Mouse (Mus musculus): ENCODE data around the gene Ptgir. TPM values are rescaled to one million over a fixed set of nuclear protein-coding genes. Genes with fewer than 3 reads are reported as not detected.
A peak's percentile ranks its signal among the peaks of the same experiment; 100 is the strongest.

Ptgir gene
- total RNA-seq (2021), result under 1 TPM; 0.14 to 0.16 TPM

- DNase-seq (ENCODE audit: low spot score in 2 of 2), result no peak
- intact Hi-C loops (cut with DNase I), result no loop called here
Measured at GRCm38 (mm10) chr7:16906281-16906680, at the start of gene Ptgir. Gene Ptgir (plus strand): TSS chr7:16906490.

- no peak for DNase-seq (ENCODE audit: low spot score in 2 of 2)
- intact Hi-C loops (cut with DNase I), result no loop called here
Measured at GRCm38 (mm10) chr7:16858336-16858735, 48.0 kb upstream of the Ptgir start.

DNA sequence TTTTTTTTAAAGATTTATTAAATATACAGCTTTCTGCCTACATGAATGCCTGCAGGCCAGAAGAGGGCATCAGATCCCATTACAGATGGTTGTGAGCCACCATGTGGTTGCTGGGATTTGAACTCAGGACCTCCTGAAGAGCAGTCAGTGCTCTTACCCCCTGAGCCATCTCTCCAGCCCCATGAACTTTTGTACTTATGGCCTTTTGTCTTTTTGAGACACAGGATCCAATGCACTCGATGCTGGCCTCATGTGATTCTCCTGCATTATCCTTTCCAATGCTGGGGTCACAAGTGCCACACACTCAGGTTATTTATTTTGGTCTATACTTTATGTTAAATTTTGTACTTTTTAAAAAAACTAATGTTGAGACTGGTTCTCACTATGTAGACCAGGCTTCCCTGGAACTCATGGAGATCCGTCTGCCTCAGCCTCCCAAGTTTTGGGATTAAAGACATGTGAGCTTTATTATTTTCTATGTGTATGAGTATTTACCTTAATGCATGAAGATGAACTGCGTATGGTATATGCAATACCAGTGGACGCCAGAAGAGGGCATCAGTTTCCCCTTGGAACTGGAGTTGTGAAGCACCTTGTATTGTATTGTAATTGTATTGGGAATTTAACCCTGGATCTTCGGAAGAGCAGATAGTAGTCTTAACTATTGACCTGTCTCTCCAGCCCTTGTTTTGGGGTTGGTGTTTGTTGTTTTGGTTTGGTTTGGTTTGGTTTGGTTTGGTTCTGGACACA is 46.2 kb upstream of the Ptgir start:
- intact Hi-C loops (cut with DNase I), result no loop called here
- DNase-seq (ENCODE audit: low spot score in 2 of 2), result peak in 1 of 2 experiments; percentile 77

GRCm38 (mm10) chr7:16867488-16867887 is 38.8 kb upstream of the Ptgir start:
- intact Hi-C loops (cut with DNase I), result no loop called here
- no peak for DNase-seq (ENCODE audit: low spot score in 2 of 2)

DNA sequence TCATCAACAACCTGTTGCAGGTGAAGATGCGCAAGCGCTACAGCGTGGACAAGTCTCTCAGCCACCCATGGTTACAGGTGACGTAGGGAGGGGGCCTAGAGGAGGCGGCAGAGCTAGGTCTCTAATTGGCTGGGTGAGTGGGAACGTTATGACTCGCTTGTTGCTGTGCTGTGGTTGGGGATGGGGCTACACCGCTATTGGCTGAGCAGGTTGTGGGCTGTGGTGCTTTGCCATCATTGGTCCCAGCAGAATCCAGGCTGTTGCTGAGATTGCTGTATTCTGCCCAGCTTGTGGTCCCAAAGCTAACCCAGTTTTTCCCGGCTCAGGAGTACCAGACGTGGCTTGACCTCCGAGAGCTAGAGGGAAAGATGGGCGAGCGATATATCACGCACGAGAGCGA is 36.8 kb upstream of the Ptgir start:
- DNase-seq (ENCODE audit: low spot score in 2 of 2), result peak; percentile 92 to 99
- intact Hi-C loops (cut with DNase I), result no loop called here

- no peak for DNase-seq (ENCODE audit: low spot score in 2 of 2)
- intact Hi-C loops (cut with DNase I), result loop anchor here (5.0 kb wide), 1 partner anchor 41 kb away; no protein-coding TSS in a partner anchor
Measured at GRCm38 (mm10) chr7:16871600-16871999, 34.7 kb upstream of the Ptgir start.

DNA sequence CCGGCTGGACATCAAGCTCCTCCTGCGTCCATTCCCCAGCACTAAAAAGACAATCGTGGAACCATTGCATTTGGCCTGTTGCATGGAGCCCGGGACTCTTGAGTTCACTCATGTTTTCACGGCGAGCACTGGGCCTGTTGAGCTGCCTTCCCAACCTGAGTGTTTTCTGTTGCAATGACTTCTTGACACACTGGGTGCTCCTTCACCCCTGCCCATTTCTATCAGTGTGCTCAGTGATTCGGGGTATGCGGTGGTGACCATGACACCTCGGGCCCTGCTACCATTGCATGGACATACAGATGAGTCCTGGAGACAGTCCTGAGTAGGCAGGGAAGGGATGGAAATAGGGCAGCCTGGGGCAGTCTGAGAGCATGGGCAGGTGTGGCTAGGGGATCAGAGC is 33.8 kb upstream of the Ptgir start:
- intact Hi-C loops (cut with DNase I), result loop anchor here (5.0 kb wide), 1 partner anchor 40 kb away; no protein-coding TSS in a partner anchor
- no peak for DNase-seq (ENCODE audit: low spot score in 2 of 2)

- intact Hi-C loops (cut with DNase I), result loop anchor here (5.0 kb wide), 1 partner anchor 39 kb away; no protein-coding TSS in a partner anchor
- DNase-seq (ENCODE audit: low spot score in 2 of 2), result no peak
Measured at GRCm38 (mm10) chr7:16873392-16873791, 32.9 kb upstream of the Ptgir start.

- peak; percentile 73 to 83 for DNase-seq (ENCODE audit: low spot score in 2 of 2)
- intact Hi-C loops (cut with DNase I), result loop anchor here (5.0 kb wide), 1 partner anchor 38 kb away; no protein-coding TSS in a partner anchor
Measured at GRCm38 (mm10) chr7:16874190-16874589, 32.1 kb upstream of the Ptgir start.

DNA sequence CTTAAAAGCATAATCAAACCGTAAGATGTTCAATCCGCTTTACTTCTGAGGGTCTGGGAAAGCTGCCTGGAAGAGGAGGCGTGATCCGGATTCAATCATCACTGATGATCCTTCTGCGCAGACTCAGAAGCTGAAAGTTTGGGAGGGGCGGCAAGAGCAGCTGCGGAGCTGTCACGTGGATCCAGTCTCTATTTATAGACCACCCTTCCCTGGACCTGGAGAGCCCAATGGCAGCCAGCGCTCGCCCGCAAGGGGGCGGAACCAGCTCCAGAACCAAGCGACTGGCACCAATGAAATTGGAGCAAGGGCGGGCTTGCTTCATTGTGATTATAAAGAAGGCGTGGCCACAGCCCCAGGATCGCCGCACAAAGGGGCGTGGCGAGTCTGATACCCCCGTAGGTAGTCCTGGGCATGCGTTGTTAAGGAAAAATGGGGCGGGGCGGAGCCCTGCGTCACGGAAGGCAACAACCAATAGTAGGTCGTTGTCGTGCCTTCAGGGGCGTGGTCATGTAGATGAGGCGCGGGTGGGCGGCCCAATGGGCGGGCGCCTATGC is 31.5 kb upstream of the Ptgir start:
- intact Hi-C loops (cut with DNase I), result loop anchor here (5.0 kb wide), 1 partner anchor 37 kb away; no protein-coding TSS in a partner anchor
- DNase-seq (ENCODE audit: low spot score in 2 of 2), result peak; percentile 100

DNA sequence AGATGAGACGGTGACA is 31.2 kb upstream of the Ptgir start, which contains the start of gene Dact3:
Gene Dact3, plus strand, starts transcription at position 8 of the 16 bp plus-strand sequence.
- intact Hi-C loops (cut with DNase I), result no loop called here
- DNase-seq (ENCODE audit: low spot score in 2 of 2), result no peak

GRCm38 (mm10) chr7:16875326-16875725 is 31.0 kb upstream of the Ptgir start:
- DNase-seq (ENCODE audit: low spot score in 2 of 2), result no peak
- intact Hi-C loops (cut with DNase I), result no loop called here

GRCm38 (mm10) chr7:16876006-16876405 is 30.3 kb upstream of the Ptgir start:
- DNase-seq (ENCODE audit: low spot score in 2 of 2), result no peak
- intact Hi-C loops (cut with DNase I), result loop anchor here (1.0 kb wide), 1 partner anchor 15 kb away; the partner anchor contains the start of gene Gng8

- DNase-seq (ENCODE audit: low spot score in 2 of 2), result no peak
- intact Hi-C loops (cut with DNase I), result loop anchor here (1.0 kb wide), 1 partner anchor 15 kb away; the partner anchor contains the start of gene Gng8
Measured at GRCm38 (mm10) chr7:16876608-16877007, 29.7 kb upstream of the Ptgir start.

GRCm38 (mm10) chr7:16877717-16878116 is 28.6 kb upstream of the Ptgir start:
- no peak for DNase-seq (ENCODE audit: low spot score in 2 of 2)
- intact Hi-C loops (cut with DNase I), result no loop called here

DNA sequence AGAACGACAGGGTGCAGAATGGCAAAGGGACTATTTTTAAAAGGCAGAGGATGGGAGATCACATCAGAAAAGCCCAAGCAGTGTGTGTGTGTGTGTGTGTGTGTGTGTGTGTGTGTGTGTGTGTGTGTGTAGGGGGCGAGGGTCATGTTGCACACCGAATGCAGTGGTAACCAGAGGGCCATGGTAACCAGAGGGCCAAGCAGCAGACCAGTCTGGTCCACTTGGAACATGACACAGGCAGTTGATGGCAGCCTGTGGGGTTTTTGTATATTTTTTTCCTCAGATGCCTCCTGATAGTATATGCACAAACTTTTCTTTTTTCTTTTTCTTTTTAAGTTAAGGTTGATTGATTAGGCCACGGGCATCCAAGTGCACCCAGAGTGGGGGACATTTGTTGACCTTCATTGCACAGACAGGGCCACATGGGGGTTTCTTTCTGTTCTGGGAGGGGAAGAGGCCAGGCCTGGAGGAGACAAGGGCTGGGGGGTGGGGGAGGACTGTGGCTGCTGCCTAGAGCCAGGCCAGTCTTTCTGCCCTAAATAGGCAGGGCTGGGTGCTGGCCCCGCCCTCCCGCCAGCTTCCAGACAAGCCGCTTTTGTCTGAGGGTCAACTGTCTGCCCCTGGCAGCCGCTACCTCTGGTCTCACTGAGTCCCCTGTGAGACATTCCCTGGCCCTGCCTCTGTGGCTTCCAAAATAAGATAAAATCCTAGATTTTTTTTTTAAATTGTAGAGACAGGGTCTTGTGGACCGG is 26.3 kb upstream of the Ptgir start:
- DNase-seq (ENCODE audit: low spot score in 2 of 2), result no peak
- intact Hi-C loops (cut with DNase I), result no loop called here

GRCm38 (mm10) chr7:16880615-16881014 is 25.7 kb upstream of the Ptgir start:
- DNase-seq (ENCODE audit: low spot score in 2 of 2), result no peak
- intact Hi-C loops (cut with DNase I), result no loop called here

DNA sequence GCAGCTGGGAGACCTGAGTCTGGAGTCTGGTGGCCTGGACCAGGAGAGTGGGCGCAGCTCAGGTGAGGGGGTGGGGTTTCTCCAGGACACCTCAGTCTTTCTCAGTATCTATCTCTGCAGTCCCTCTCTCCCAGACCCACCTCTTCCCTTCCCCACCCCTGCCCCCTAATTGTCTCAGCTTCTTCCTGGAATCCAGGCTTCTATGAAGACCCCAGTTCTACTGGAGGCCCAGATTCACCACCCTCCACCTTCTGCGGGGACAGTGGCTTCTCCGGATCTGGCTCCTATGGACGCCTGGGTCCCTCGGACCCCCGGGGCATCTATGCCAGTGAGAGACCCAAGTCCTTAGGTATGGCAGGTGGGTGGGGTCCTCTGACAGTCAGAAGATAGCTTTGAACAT is 23.1 kb upstream of the Ptgir start:
- DNase-seq (ENCODE audit: low spot score in 2 of 2), result no peak
- intact Hi-C loops (cut with DNase I), result no loop called here

- intact Hi-C loops (cut with DNase I), result no loop called here
- no peak for DNase-seq (ENCODE audit: low spot score in 2 of 2)
Measured at GRCm38 (mm10) chr7:16884334-16884733, 22.0 kb upstream of the Ptgir start.

DNA sequence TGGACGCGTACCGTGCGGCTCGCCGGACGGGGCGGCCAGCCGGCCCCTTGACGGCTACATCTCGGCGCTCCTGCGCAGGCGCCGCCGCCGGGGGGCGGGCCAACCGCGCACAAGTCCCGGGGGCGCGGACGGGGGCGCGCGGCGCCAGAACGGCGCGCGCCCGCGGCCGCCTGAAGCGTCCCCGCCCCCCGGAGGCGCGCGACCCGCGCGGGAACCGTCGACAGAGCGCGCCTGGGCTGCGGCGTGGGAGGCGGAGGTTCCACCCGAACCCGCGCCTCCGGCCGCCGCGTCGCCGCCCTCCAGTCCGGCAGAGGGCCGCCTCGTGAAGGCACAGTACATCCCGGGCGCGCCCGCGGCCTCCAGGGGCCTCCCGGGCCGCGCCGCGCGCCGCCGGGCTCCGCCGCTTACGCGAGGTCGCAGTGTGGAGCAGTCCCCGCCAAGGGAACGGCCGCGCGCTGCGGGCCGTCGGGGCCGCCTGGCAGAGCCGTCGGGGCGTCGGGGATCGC is 21.0 kb upstream of the Ptgir start:
- DNase-seq (ENCODE audit: low spot score in 2 of 2), result no peak
- intact Hi-C loops (cut with DNase I), result no loop called here

DNA sequence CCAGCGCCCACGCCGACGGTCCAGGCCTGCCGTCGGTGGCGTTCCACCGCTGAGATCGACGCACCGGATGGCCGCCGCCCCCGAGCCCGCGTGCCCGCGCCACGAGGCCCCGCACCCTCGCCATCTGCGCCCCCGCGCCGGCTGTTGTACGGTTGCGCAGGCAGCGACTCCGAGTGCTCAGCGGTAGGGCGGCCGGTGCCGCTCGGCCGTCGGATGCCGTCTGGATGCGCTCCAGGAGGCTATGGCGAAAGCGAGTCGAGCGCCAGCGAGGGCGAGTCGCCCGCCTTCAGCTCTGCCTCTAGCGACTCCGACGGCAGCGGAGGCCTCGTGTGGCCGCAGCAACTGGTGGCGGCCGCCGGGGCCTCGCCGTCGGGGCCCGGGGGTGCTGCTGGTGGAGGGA is 20.4 kb upstream of the Ptgir start:
- intact Hi-C loops (cut with DNase I), result no loop called here
- DNase-seq (ENCODE audit: low spot score in 2 of 2), result no peak

Measured in left cerebral cortex, postnatal 25 days (tissue).